Mouse (Mus musculus) heart, adult 2 months (tissue): ENCODE results near the gene Akap2.

Experiments
- CTCF ChIP-seq: fragments of 200-600 bp; IDR thresholded peaks from 2 replicates; pipeline ENCODE4 v1.8.1; 2022; ENCODE audit warnings: antibody characterized with exemption, mild to moderate bottlenecking, moderate library complexity
- EP300 ChIP-seq: fragments of 200-500 bp; IDR thresholded peaks from 2 replicates; pipeline ENCODE4 v1.6.1; 2011; ENCODE audit warnings: low read depth, low read length, control low read depth; ENCODE audit not compliant: insufficient read depth

DNA sequence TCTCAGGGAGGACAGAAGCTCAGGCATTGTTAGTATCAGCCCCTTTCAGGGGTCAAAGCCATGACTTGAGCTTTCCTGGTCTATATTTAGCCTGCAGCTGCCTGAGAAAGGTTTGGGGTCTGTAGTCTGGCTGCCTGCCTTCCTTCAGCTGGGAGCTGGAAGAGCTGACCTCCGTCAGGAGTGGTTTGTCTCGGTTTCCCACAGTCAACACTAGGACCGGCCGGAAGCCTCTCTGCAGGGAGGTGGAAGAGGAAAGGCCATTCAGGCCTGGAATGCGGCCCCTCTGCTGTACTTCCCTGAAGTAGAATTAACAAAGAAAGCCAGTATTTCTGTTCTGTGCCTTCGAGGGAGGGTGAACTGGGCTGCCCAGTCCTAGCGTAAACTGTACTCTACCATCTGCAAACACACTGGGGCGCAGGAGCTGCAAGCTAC, 129.6 kb downstream of the Akap2 start:
- TF ChIP-seq EP300 (peak; percentile 48; the same call in 1 of the 2 replicates), CTCF (peak; percentile 27)
